Mouse (Mus musculus) neural tube, embryonic 13.5 days (tissue): ENCODE measurements around the gene Casp9. TPM values are rescaled to one million over a fixed set of nuclear protein-coding genes. Genes with fewer than 3 reads are reported as not detected.
A peak's percentile ranks its signal among the peaks of the same experiment; 100 is the strongest.

Experiments used
- ATAC-seq: fragments of 200-750 bp; cut with Nextera tagmentation; 2 replicates; pipeline ENCODE4 v1.8.0; 2017; ENCODE audit warnings: low read depth, mild to moderate bottlenecking, moderate TSS enrichment, moderate library complexity
- H3K27ac ChIP-seq: fragments of 300-500 bp; sonication (generic); replicated peaks from 2 replicates; pipeline ENCODE4 v1.5.1; 2015; ENCODE audit warnings: moderate library complexity, mild to moderate bottlenecking, inconsistent platforms
- H3K27me3 ChIP-seq: fragments of 300-500 bp; sonication (generic); 2 replicates; pipeline ENCODE4 v1.6.1; 2015; ENCODE audit warnings: mild to moderate bottlenecking, inconsistent platforms
- H3K36me3 ChIP-seq: fragments of 300-500 bp; sonication (generic); 2 replicates; pipeline ENCODE4 v1.6.1; 2015; ENCODE audit warnings: mild to moderate bottlenecking, inconsistent platforms
- H3K4me1 ChIP-seq: fragments of 300-500 bp; sonication (generic); replicated peaks from 2 replicates; pipeline ENCODE4 v1.6.1; 2015; ENCODE audit warnings: inconsistent platforms
- H3K4me2 ChIP-seq: fragments of 300-500 bp; sonication (generic); 2 replicates; pipeline ENCODE4 v1.6.1; 2015; ENCODE audit warnings: inconsistent platforms, mild to moderate bottlenecking, moderate library complexity
- H3K4me3 ChIP-seq: fragments of 300-500 bp; sonication (generic); 2 replicates; pipeline ENCODE4 v1.5.1; 2015; ENCODE audit warnings: mild to moderate bottlenecking, inconsistent platforms
- H3K9ac ChIP-seq: fragments of 300-500 bp; sonication (generic); 2 replicates; pipeline ENCODE4 v1.6.1; 2015; ENCODE audit warnings: moderate library complexity, mild to moderate bottlenecking, inconsistent platforms
- H3K9me3 ChIP-seq: fragments of 300-500 bp; sonication (generic); 2 replicates; pipeline ENCODE4 v1.6.1; 2016; ENCODE audit warnings: inconsistent platforms
- WGBS: fragments of 180-500 bp; shearing (Covaris S2); methylation state at CpG from one replicate; pipeline ENCODE4 v1.1.7; 2015; 5-methylcytosine and 5-hydroxymethylcytosine counted together
- polyA plus RNA-seq: library from polyadenylated mRNA; unstranded; fragments of >200 nt; fragmentation: Nextera tagmentation; extraction: Ambion mirVana; gene quantifications from 2 replicates; pipeline ENCODE4 v1.2.1, GENCODE M21; 2015

The Casp9 gene
- 19.8 and 22.9 TPM in 2 replicates for polyA plus RNA-seq

GRCm38 (mm10) chr4:141793282-141794151 is at the start of gene Casp9:
TSS of gene Casp9 (plus strand) at chr4:141793612.
- H3K27ac ChIP-seq, result peak within 1 kb of the TSS; percentile 92
- H3K36me3 ChIP-seq, result peaks cover 18% of the 10 kb centered on the region
- H3K27me3 ChIP-seq, result no peaks in the 10 kb centered on the region
- H3K9me3 ChIP-seq, result no peaks in the 10 kb centered on the region
- under 1% methylated on average over 72 of the region's 80 CpGs for WGBS
- peak; percentile 74 for ATAC-seq
- peak within 1 kb of the TSS; percentile 77 for H3K9ac ChIP-seq
- H3K4me3 ChIP-seq, result peak within 1 kb of the TSS; percentile 66
- peaks cover 45% of the 10 kb centered on the region for H3K4me1 ChIP-seq
- peak within 1 kb of the TSS; percentile 65 for H3K4me2 ChIP-seq

- Histone ChIP-seq H3K36me3 (no peaks in the 10 kb centered on the region), H3K9me3 (no peaks in the 10 kb centered on the region), H3K9ac (no peak within 1 kb of the TSS), H3K4me1 (0 out of 2 replicates have a peak, but pooled peaks cover 4% of the 10 kb centered on the region), H3K4me3 (no peak within 1 kb of the TSS), H3K27me3 (no peaks in the 10 kb centered on the region), H3K4me2 (no peak within 1 kb of the TSS), H3K27ac (no peak within 1 kb of the TSS)
- 29% methylated on average over 25 of the region's 25 CpGs for WGBS
- no peak for ATAC-seq
These were observed 46.6 kb upstream of the Casp9 start, which contains the start of gene Agmat for GRCm38 (mm10) chr4:141746578-141747346. TSS of gene Agmat (plus strand) at chr4:141746672.

DNA sequence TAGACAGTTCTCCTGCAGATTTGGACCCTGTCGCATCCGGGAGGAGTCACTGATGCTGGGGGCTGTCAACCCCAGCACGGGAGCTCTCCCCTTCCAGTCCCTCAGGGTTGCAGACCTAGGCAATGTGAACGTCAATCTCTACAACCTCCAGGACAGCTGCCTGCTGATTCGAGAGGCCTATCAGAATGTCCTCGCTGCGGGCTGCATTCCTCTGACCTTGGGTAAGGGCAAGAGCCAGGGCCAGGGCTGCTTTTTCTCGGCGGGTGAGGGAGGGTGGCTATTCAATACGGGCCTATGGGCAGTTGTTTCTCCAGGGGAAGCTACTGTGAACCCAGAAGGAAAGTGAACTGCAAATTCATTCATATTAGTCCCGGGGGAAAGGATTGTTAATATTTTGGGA is 43.9 kb upstream of the Casp9 start:
- 0 out of 2 replicates have a peak, but pooled peaks cover 4% of the 10 kb centered on the region for H3K4me1 ChIP-seq
- H3K4me2 ChIP-seq, result no peak overlapping the region
- H3K4me3 ChIP-seq, result no peak overlapping the region
- 44% methylated on average over 11 of the region's 11 CpGs for WGBS
- no peak for ATAC-seq
- H3K27me3 ChIP-seq, result no peaks in the 10 kb centered on the region
- no peaks in the 10 kb centered on the region for H3K9me3 ChIP-seq
- no peaks in the 10 kb centered on the region for H3K36me3 ChIP-seq
- H3K27ac ChIP-seq, result no peak overlapping the region
- H3K9ac ChIP-seq, result no peak overlapping the region

- Histone ChIP-seq H3K4me2 (no peak overlapping the region), H3K9me3 (no peaks in the 10 kb centered on the region), H3K27me3 (no peaks in the 10 kb centered on the region), H3K27ac (no peak overlapping the region), H3K36me3 (no peaks in the 10 kb centered on the region), H3K4me1 (0 out of 2 replicates have a peak, but pooled peaks cover 4% of the 10 kb centered on the region), H3K9ac (no peak overlapping the region), H3K4me3 (no peak overlapping the region)
- 62% methylated on average over 3 of the region's 3 CpGs for WGBS
- no peak for ATAC-seq
These were observed 42.6 kb upstream of the Casp9 start for GRCm38 (mm10) chr4:141750826-141751225.

GRCm38 (mm10) chr4:141751419-141752075 is 41.9 kb upstream of the Casp9 start:
- no peaks in the 10 kb centered on the region for H3K9me3 ChIP-seq
- H3K27ac ChIP-seq, result no peak overlapping the region
- H3K4me2 ChIP-seq, result no peak overlapping the region
- no peak for ATAC-seq
- H3K4me1 ChIP-seq, result 0 out of 2 replicates have a peak, but pooled peaks cover 4% of the 10 kb centered on the region
- H3K4me3 ChIP-seq, result no peak overlapping the region
- no peak overlapping the region for H3K9ac ChIP-seq
- H3K27me3 ChIP-seq, result no peaks in the 10 kb centered on the region
- 29% methylated on average over 4 of the region's 4 CpGs for WGBS
- H3K36me3 ChIP-seq, result no peaks in the 10 kb centered on the region

GRCm38 (mm10) chr4:141752076-141752421 is 41.4 kb upstream of the Casp9 start:
- no peaks in the 10 kb centered on the region for H3K4me1 ChIP-seq
- H3K27ac ChIP-seq, result no peak overlapping the region
- no peaks in the 10 kb centered on the region for H3K9me3 ChIP-seq
- WGBS, result 10% methylated on average over 4 of the region's 4 CpGs
- H3K4me2 ChIP-seq, result no peak overlapping the region
- no peaks in the 10 kb centered on the region for H3K36me3 ChIP-seq
- no peak for ATAC-seq
- no peak overlapping the region for H3K4me3 ChIP-seq
- no peak overlapping the region for H3K9ac ChIP-seq
- no peaks in the 10 kb centered on the region for H3K27me3 ChIP-seq

DNA sequence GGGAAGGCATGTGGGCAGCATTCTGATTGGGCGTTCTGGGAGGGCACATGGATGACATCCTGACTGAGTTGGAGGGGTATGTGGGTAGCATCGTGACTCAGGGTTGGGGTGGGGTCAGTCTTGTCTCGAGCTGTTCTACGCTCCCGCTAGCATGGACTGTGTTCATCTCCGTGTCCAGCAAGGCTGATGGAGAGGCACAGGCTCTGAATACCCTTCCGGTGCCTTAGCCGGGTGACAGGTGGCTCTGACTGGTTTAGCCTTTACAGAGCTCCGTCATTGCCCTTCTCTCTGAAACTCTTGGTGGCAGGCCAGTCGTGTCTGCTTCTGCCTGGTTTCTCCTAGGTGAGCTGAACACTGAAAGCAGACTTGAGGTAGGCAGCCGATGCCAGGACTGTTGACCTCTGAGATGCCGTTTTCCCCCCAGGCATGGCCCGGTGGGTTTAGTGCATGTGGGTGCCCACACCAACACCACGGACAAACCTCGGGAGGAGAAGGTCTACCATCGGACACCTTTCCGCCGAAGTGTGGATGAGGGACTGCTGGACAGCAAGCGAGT is 38.0 kb upstream of the Casp9 start:
- Histone ChIP-seq H3K4me1 (no peaks in the 10 kb centered on the region), H3K36me3 (0 out of 2 replicates have a peak, but pooled peaks cover 10% of the 10 kb centered on the region), H3K9me3 (no peaks in the 10 kb centered on the region), H3K4me3 (no peak overlapping the region), H3K27me3 (no peaks in the 10 kb centered on the region), H3K27ac (no peak overlapping the region), H3K4me2 (no peak overlapping the region), H3K9ac (no peak overlapping the region)
- 92% methylated on average over 19 of the region's 19 CpGs for WGBS
- no peak for ATAC-seq

GRCm38 (mm10) chr4:141757124-141757523 is 36.3 kb upstream of the Casp9 start:
- 92% methylated on average over 3 of the region's 3 CpGs for WGBS
- Histone ChIP-seq H3K9ac (no peak overlapping the region), H3K27ac (no peak overlapping the region), H3K36me3 (peaks cover 23% of the 10 kb centered on the region), H3K4me2 (no peak overlapping the region), H3K4me1 (no peaks in the 10 kb centered on the region), H3K27me3 (no peaks in the 10 kb centered on the region), H3K9me3 (no peaks in the 10 kb centered on the region), H3K4me3 (no peak overlapping the region)
- ATAC-seq, result no peak

- no peaks in the 10 kb centered on the region for H3K4me1 ChIP-seq
- no peak overlapping the region for H3K27ac ChIP-seq
- 78% methylated on average over 6 of the region's 6 CpGs for WGBS
- no peak overlapping the region for H3K4me2 ChIP-seq
- ATAC-seq, result no peak
- H3K27me3 ChIP-seq, result no peaks in the 10 kb centered on the region
- 0 out of 2 replicates have a peak overlapping the region, but pooled peaks have one; percentile 5 for H3K9ac ChIP-seq
- H3K9me3 ChIP-seq, result no peaks in the 10 kb centered on the region
- H3K36me3 ChIP-seq, result peaks cover 41% of the 10 kb centered on the region
- no peak overlapping the region for H3K4me3 ChIP-seq
These were observed 34.4 kb upstream of the Casp9 start for GRCm38 (mm10) chr4:141758874-141759542.

GRCm38 (mm10) chr4:141760942-141761341 is 32.5 kb upstream of the Casp9 start:
- Histone ChIP-seq H3K27ac (no peak overlapping the region), H3K4me3 (no peak overlapping the region), H3K36me3 (peaks cover 57% of the 10 kb centered on the region), H3K27me3 (no peaks in the 10 kb centered on the region), H3K4me2 (no peak overlapping the region), H3K9ac (no peak overlapping the region), H3K4me1 (peaks cover 1% of the 10 kb centered on the region), H3K9me3 (no peaks in the 10 kb centered on the region)
- WGBS, result 81% methylated on average over 4 of the region's 4 CpGs
- ATAC-seq, result no peak

GRCm38 (mm10) chr4:141762102-141762598 is 31.3 kb upstream of the Casp9 start:
- ATAC-seq, result no peak
- Histone ChIP-seq H3K9ac (no peak overlapping the region), H3K9me3 (no peaks in the 10 kb centered on the region), H3K4me1 (peaks cover 13% of the 10 kb centered on the region), H3K4me3 (no peak overlapping the region), H3K27ac (no peak overlapping the region), H3K27me3 (no peaks in the 10 kb centered on the region), H3K36me3 (peaks cover 68% of the 10 kb centered on the region), H3K4me2 (no peak overlapping the region)
- WGBS, result 95% methylated on average over 13 of the region's 13 CpGs
